Mouse (Mus musculus) neural tube, embryonic 11.5 days (tissue): ENCODE data around the gene Enho. TPM values are rescaled to one million over a fixed set of nuclear protein-coding genes. Genes with fewer than 3 reads are reported as not detected.
A peak's percentile ranks its signal among the peaks of the same experiment; 100 is the strongest.

ENCODE experiments used
- ATAC-seq: fragments of 200-750 bp; cut with Nextera tagmentation; 2 replicates; pipeline ENCODE4 v1.8.0; 2017; ENCODE audit warnings: moderate number of reproducible peaks, mild to moderate bottlenecking, moderate TSS enrichment, moderate library complexity; ENCODE audit not compliant: insufficient read depth, low FRiP score, low TSS enrichment
- DNase-seq: peaks from one replicate; pipeline ENCODE4 v3.0.0-alpha.2; 2015; ENCODE audit warnings: low spot score
- H3K27ac ChIP-seq: fragments of 300-500 bp; sonication (generic); 2 replicates; pipeline ENCODE4 v1.5.1; 2014; ENCODE audit warnings: low read depth, mild to moderate bottlenecking, low read length
- H3K27me3 ChIP-seq: fragments of 300-500 bp; sonication (generic); 2 replicates; pipeline ENCODE4 v1.6.1; 2014; ENCODE audit warnings: mild to moderate bottlenecking, low read length, mixed read lengths; ENCODE audit not compliant: control insufficient read depth, insufficient read depth
- H3K36me3 ChIP-seq: fragments of 300-500 bp; sonication (generic); 2 replicates; pipeline ENCODE4 v1.6.1; 2014; ENCODE audit warnings: mild to moderate bottlenecking, low read length, moderate library complexity, mixed read lengths; ENCODE audit not compliant: control insufficient read depth, insufficient read depth
- H3K4me1 ChIP-seq: fragments of 300-500 bp; sonication (generic); 2 replicates; pipeline ENCODE4 v1.6.1; 2014; ENCODE audit warnings: low read length, mixed read lengths; ENCODE audit not compliant: control insufficient read depth, insufficient read depth
- H3K4me2 ChIP-seq: fragments of 300-500 bp; sonication (generic); 2 replicates; pipeline ENCODE4 v1.6.1; 2014; ENCODE audit warnings: low read depth, mild to moderate bottlenecking, moderate library complexity
- H3K4me3 ChIP-seq: fragments of 300-500 bp; sonication (generic); 2 replicates; pipeline ENCODE4 v1.5.1; 2014; ENCODE audit warnings: low read depth, low read length
- H3K9ac ChIP-seq: fragments of 300-500 bp; sonication (generic); 2 replicates; pipeline ENCODE4 v1.6.1; 2014; ENCODE audit warnings: mild to moderate bottlenecking, low read length
- H3K9me3 ChIP-seq: fragments of 300-500 bp; sonication (generic); 2 replicates; pipeline ENCODE4 v1.6.1; 2016; ENCODE audit warnings: low read length; ENCODE audit not compliant: control insufficient read depth
- whole genome bisulfite sequencing: fragments of 180-500 bp; shearing (Covaris S2); extraction: QIAGEN DNeasy Blood & Tissue Kit; methylation state at CpG from one replicate; pipeline ENCODE4 v1.1.7; 2014; 5-methylcytosine and 5-hydroxymethylcytosine counted together
- polyA plus RNA-seq: library from polyadenylated mRNA; unstranded; fragments of >200 nt; fragmentation: Nextera tagmentation; extraction: Ambion mirVana; gene quantifications from 2 replicates; pipeline ENCODE4 v1.2.1, GENCODE M21; 2014

Enho gene
- polyA plus RNA-seq, 1 experiment from 2014 or later: 43.3 TPM

GRCm38 (mm10) chr4:41610594-41610980 is 29.5 kb downstream of the Enho start:
- H3K4me1 ChIP-seq: 0 out of 2 replicates have a peak, but pooled peaks cover 8% of the 10 kb centered on the region
- H3K9ac ChIP-seq: no peak overlapping the region
- no peak overlapping the region for H3K4me2 ChIP-seq
- no peak overlapping the region for H3K4me3 ChIP-seq
- no peaks in the 10 kb centered on the region for H3K27me3 ChIP-seq
- H3K36me3 ChIP-seq: no peaks in the 10 kb centered on the region
- no peak for ATAC-seq
- no peak for DNase-seq
- H3K9me3 ChIP-seq: no peaks in the 10 kb centered on the region
- no peak overlapping the region for H3K27ac ChIP-seq
- WGBS: 34% methylated on average over 6 of the region's 6 CpGs

GRCm38 (mm10) chr4:41609681-41610593 is 30.2 kb downstream of the Enho start:
- DNase-seq (no peak), ATAC-seq (no peak)
- no peak overlapping the region for H3K27ac ChIP-seq
- peaks cover 9% of the 10 kb centered on the region; the same call in 1 of the 2 replicates for H3K4me1 ChIP-seq
- no peaks in the 10 kb centered on the region for H3K36me3 ChIP-seq
- no peak overlapping the region for H3K4me2 ChIP-seq
- no peaks in the 10 kb centered on the region for H3K27me3 ChIP-seq
- H3K9ac ChIP-seq: no peak overlapping the region
- 83% methylated on average over 10 of the region's 10 CpGs for WGBS
- no peaks in the 10 kb centered on the region for H3K9me3 ChIP-seq
- no peak overlapping the region for H3K4me3 ChIP-seq

- no peaks in the 10 kb centered on the region for H3K36me3 ChIP-seq
- H3K27ac ChIP-seq: no peak overlapping the region
- peak; percentile 56 for DNase-seq
- no peak overlapping the region for H3K4me3 ChIP-seq
- peaks cover 6% of the 10 kb centered on the region; the same call in 1 of the 2 replicates for H3K4me1 ChIP-seq
- no peak overlapping the region for H3K4me2 ChIP-seq
- H3K9ac ChIP-seq: no peak overlapping the region
- no peaks in the 10 kb centered on the region for H3K27me3 ChIP-seq
- WGBS: 29% methylated on average over 4 of the region's 4 CpGs
- no peaks in the 10 kb centered on the region for H3K9me3 ChIP-seq
- no peak for ATAC-seq
Observed at GRCm38 (mm10) chr4:41606784-41607183, 33.3 kb downstream of the Enho start.

GRCm38 (mm10) chr4:41604476-41605396 is 35.4 kb downstream of the Enho start:
- 37% methylated on average over 8 of the region's 8 CpGs for WGBS
- peaks cover 6% of the 10 kb centered on the region; the same call in 1 of the 2 replicates for H3K4me1 ChIP-seq
- H3K27ac ChIP-seq: peak overlapping the region; percentile 9; the same call in 1 of the 2 replicates
- no peaks in the 10 kb centered on the region for H3K9me3 ChIP-seq
- H3K9ac ChIP-seq: peak overlapping the region; percentile 15
- ATAC-seq (peak; percentile 58; the same call in 1 of the 2 replicates), DNase-seq (peak; percentile 59)
- no peak overlapping the region for H3K4me2 ChIP-seq
- no peak overlapping the region for H3K4me3 ChIP-seq
- H3K36me3 ChIP-seq: no peaks in the 10 kb centered on the region
- no peaks in the 10 kb centered on the region for H3K27me3 ChIP-seq

- Histone ChIP-seq H3K36me3 (no peaks in the 10 kb centered on the region), H3K27ac (no peak overlapping the region), H3K9me3 (no peaks in the 10 kb centered on the region), H3K27me3 (no peaks in the 10 kb centered on the region), H3K4me2 (no peak overlapping the region), H3K4me1 (peaks cover 6% of the 10 kb centered on the region; the same call in 1 of the 2 replicates), H3K4me3 (no peak overlapping the region), H3K9ac (no peak overlapping the region)
- 67% methylated on average over 4 of the region's 4 CpGs for WGBS
- ATAC-seq (no peak), DNase-seq (no peak)
Observed at GRCm38 (mm10) chr4:41602818-41603217, 37.3 kb downstream of the Enho start.

Other genes starting within 250 kb of the Enho start
- 8.5 and 9.2 TPM in 2 replicates for gene Kif24, start 175.4 kb downstream of the Enho start, polyA plus RNA-seq
- 57.2 and 62.9 TPM in 2 replicates for gene Nudt2, start 175.2 kb downstream of the Enho start, polyA plus RNA-seq
- 7.1 and 9.6 TPM in 2 replicates for gene AI464131, start 137.2 kb downstream of the Enho start, polyA plus RNA-seq
- 2.5 and 3.4 TPM in 2 replicates for gene 1110017D15Rik, start 123.0 kb downstream of the Enho start, polyA plus RNA-seq
- 10.2 and 11.6 TPM in 2 replicates for gene Fam219a, start 70.8 kb downstream of the Enho start, polyA plus RNA-seq
- 0.62 and 2.8 TPM in 2 replicates for gene Dnaic1, start 70.5 kb downstream of the Enho start, polyA plus RNA-seq
- 43.8 and 44.2 TPM in 2 replicates for gene Cntfr, start 56.8 kb upstream of the Enho start, polyA plus RNA-seq
- gene Il11ra1, start 59.7 kb upstream of the Enho start, polyA plus RNA-seq: 65.9 and 82.1 TPM in 2 replicates
- gene Rpp25l, start 73.2 kb upstream of the Enho start, polyA plus RNA-seq: 80.4 and 81.2 TPM in 2 replicates
- 171 and 180 TPM in 2 replicates for gene Dctn3, start 82.8 kb upstream of the Enho start, polyA plus RNA-seq
- gene Arid3c, start 90.8 kb upstream of the Enho start, polyA plus RNA-seq: 1.2 and 2.0 TPM in 2 replicates
- gene Galt, start 114.9 kb upstream of the Enho start, polyA plus RNA-seq: 22.7 and 25.3 TPM in 2 replicates
- 77.8 and 83.7 TPM in 2 replicates for gene Sigmar1, start 115.8 kb upstream of the Enho start, polyA plus RNA-seq
- gene Ccl27a, start 133.9 kb upstream of the Enho start, polyA plus RNA-seq: 64.8 and 69.6 TPM in 2 replicates